Comparison of ENCODE assay signal across 25 mouse cellular contexts in genomic region chr6:67033604-67034003, GRCm38 (mm10). TPM values are rescaled to one million over a fixed set of nuclear protein-coding genes. Genes with fewer than 3 reads are reported as not detected.
DNase-seq lines count a peak whose midpoint lies in the region; ATAC-seq and TF ChIP-seq lines count a peak whose summit lies in the region.
"Had no signal": no experiment of that assay in that cellular context is flagged by ENCODE, and none has a peak within 500 bp of the region (broad histone marks: within the 10 kb centered on the region; RNA-seq: fewer than 3 reads in every experiment).

No protein-coding gene starts in this region.

- no peak overlapping the region for H3K4me3 ChIP-seq in midbrain, embryonic 11.5 days (ENCODE audit: low read depth, low read length)
- H3K4me3 ChIP-seq in midbrain, postnatal 0 days (ENCODE audit: low read depth, low read length) = no peak overlapping the region
- peak overlapping the region in 1 of 2 experiments; percentile 40; a peak in 2 of 4 replicates for H3K4me3 ChIP-seq in liver, embryonic 14.5 days (ENCODE audit: insufficient read depth in 1 of 2, low read depth in 2 of 2, low read length in 2 of 2)
- H3K4me3 ChIP-seq in intestine, embryonic 15.5 days (replicated peaks) = no peak overlapping the region
- H3K4me3 ChIP-seq: layer of hippocampus, adult 2 months; limb, embryonic 12.5 days had no signal

- no peak for TF ChIP-seq EP300 in liver, embryonic 14.5 days (IDR thresholded peaks at IDR 0.05; ENCODE audit: low read depth)

- 73% methylated on average over 4 of the region's 4 CpGs for WGBS in midbrain, embryonic 11.5 days
- 73% methylated on average over 4 of the region's 4 CpGs for WGBS in midbrain, postnatal 0 days
- WGBS in liver, embryonic 14.5 days (ENCODE audit: insufficient replicate concordance) = 58% methylated on average over 4 of the region's 4 CpGs
- 75% methylated on average over 4 of the region's 4 CpGs for WGBS in intestine, embryonic 15.5 days

- H3K4me2 ChIP-seq in midbrain, embryonic 11.5 days = no peak overlapping the region
- no peak overlapping the region for H3K4me2 ChIP-seq in midbrain, postnatal 0 days (ENCODE audit: low read depth, low read length, poor library complexity, severe bottlenecking)
- peak overlapping the region; percentile 85 for H3K4me2 ChIP-seq in liver, embryonic 14.5 days (ENCODE audit: low read depth)
- H3K4me2 ChIP-seq in intestine, embryonic 15.5 days (replicated peaks) = no peak overlapping the region

- DNase-seq in heart, adult 11 months = peak; percentile 41
- DNase-seq in heart, adult 8-10 months (ENCODE audit: low spot score) = no peak
- peak; percentile 68 for DNase-seq in midbrain, embryonic 11.5 days (ENCODE audit: low spot score, missing footprints)
- DNase-seq in midbrain, postnatal 0 days (ENCODE audit: low spot score) = no peak
- no peak for DNase-seq in liver, embryonic 14.5 days (ENCODE audit: low read depth in 3 of 3, low spot score in 3 of 3)
- DNase-seq in layer of hippocampus, postnatal 36 days = no peak
- DNase-seq: adrenal gland, postnatal 14 days; cerebellum, adult 8-10 months; kidney, adult 9 months; kidney, postnatal 25 days; lung, adult 2 months; lung, postnatal 14 days; midbrain, embryonic 14.5 days; retina, postnatal 1 day; right cerebral cortex, postnatal 25 days; spleen, adult 18-20 months; thymus, postnatal 14 days had no signal

- no peaks in the 10 kb centered on the region for H3K36me3 ChIP-seq in midbrain, embryonic 11.5 days (ENCODE audit: control insufficient read depth, insufficient read depth, low read length)
- no peaks in the 10 kb centered on the region for H3K36me3 ChIP-seq in midbrain, postnatal 0 days (ENCODE audit: insufficient read depth, low read length)
- H3K36me3 ChIP-seq in liver, embryonic 14.5 days (replicated peaks; ENCODE audit: control insufficient read depth, insufficient read depth, low read depth) = peaks cover 18% of the 10 kb centered on the region
- no peaks in the 10 kb centered on the region for H3K36me3 ChIP-seq in intestine, embryonic 15.5 days
- H3K36me3 ChIP-seq: hindbrain, embryonic 10.5 days; limb, embryonic 12.5 days; neural tube, embryonic 13.5 days had no signal

- H3K27me3 ChIP-seq in midbrain, embryonic 11.5 days (ENCODE audit: control insufficient read depth, insufficient read depth, low read length) = peaks cover 2% of the 10 kb centered on the region; the same call in 1 of the 2 replicates
- no peaks in the 10 kb centered on the region for H3K27me3 ChIP-seq in midbrain, postnatal 0 days (ENCODE audit: insufficient read depth, low read length)
- no peaks in the 10 kb centered on the region for H3K27me3 ChIP-seq in liver, embryonic 14.5 days (ENCODE audit: control insufficient read depth, insufficient read depth, low read length)
- no peaks in the 10 kb centered on the region for H3K27me3 ChIP-seq in intestine, embryonic 15.5 days (replicated peaks)
- H3K27me3 ChIP-seq: neural tube, embryonic 13.5 days had no signal

- peaks cover 14% of the 10 kb centered on the region for H3K4me1 ChIP-seq in midbrain, embryonic 11.5 days (ENCODE audit: control insufficient read depth, insufficient read depth, low read length)
- H3K4me1 ChIP-seq in midbrain, postnatal 0 days (ENCODE audit: insufficient read depth, low read length) = peaks cover 5% of the 10 kb centered on the region; the same call in 1 of the 2 replicates
- H3K4me1 ChIP-seq in liver, embryonic 14.5 days (replicated peaks; ENCODE audit: control insufficient read depth in 2 of 2, insufficient read depth in 2 of 2, low read length in 1 of 2) = peaks cover 14 to 24% of the 10 kb centered on the region in 2 experiments
- H3K4me1 ChIP-seq in intestine, embryonic 15.5 days (replicated peaks) = peaks cover 12% of the 10 kb centered on the region; the same call in 1 of the 2 replicates

- H3K9ac ChIP-seq in midbrain, embryonic 11.5 days (ENCODE audit: low read length) = no peak overlapping the region
- no peak overlapping the region for H3K9ac ChIP-seq in midbrain, postnatal 0 days (replicated peaks; ENCODE audit: low read length, poor library complexity, severe bottlenecking)
- H3K9ac ChIP-seq in liver, embryonic 14.5 days (replicated peaks) = peak overlapping the region; percentile 86
- no peak overlapping the region for H3K9ac ChIP-seq in intestine, embryonic 15.5 days
- H3K9ac ChIP-seq: limb, embryonic 12.5 days had no signal

- no peak for TF ChIP-seq CTCF in midbrain, postnatal 0 days (IDR thresholded peaks at IDR 0.05)
- no peak for TF ChIP-seq CTCF in liver, embryonic 14.5 days (IDR thresholded peaks at IDR 0.05; ENCODE audit: low read depth)

- no peak overlapping the region for H3K27ac ChIP-seq in midbrain, embryonic 11.5 days (ENCODE audit: low read depth, low read length)
- no peak overlapping the region for H3K27ac ChIP-seq in midbrain, postnatal 0 days (ENCODE audit: low read depth, low read length)
- peak overlapping the region; percentile 99 for H3K27ac ChIP-seq in liver, embryonic 14.5 days
- H3K27ac ChIP-seq in intestine, embryonic 15.5 days = no peak overlapping the region
- H3K27ac ChIP-seq: hindbrain, embryonic 10.5 days; layer of hippocampus, adult 2 months; limb, embryonic 12.5 days; neural tube, embryonic 13.5 days had no signal

- ATAC-seq in midbrain, embryonic 11.5 days (ENCODE audit: low FRiP score) = no peak
- no peak for ATAC-seq in midbrain, postnatal 0 days (ENCODE audit: low FRiP score)
- no peak for ATAC-seq in liver, embryonic 14.5 days (ENCODE audit: insufficient read depth)
- ATAC-seq in intestine, embryonic 15.5 days = no peak
- ATAC-seq: forebrain, embryonic 14.5 days; hindbrain, embryonic 16.5 days; intestine, embryonic 16.5 days had no signal

- H3K9me3 ChIP-seq in midbrain, embryonic 11.5 days (ENCODE audit: control insufficient read depth, low read length) = no peaks in the 10 kb centered on the region
- H3K9me3 ChIP-seq in midbrain, postnatal 0 days (ENCODE audit: low read length) = no peaks in the 10 kb centered on the region
- no peaks in the 10 kb centered on the region for H3K9me3 ChIP-seq in liver, embryonic 14.5 days (ENCODE audit: control insufficient read depth, low read length)
- no peaks in the 10 kb centered on the region for H3K9me3 ChIP-seq in intestine, embryonic 15.5 days
- H3K9me3 ChIP-seq: hindbrain, embryonic 10.5 days; limb, embryonic 12.5 days; neural tube, embryonic 13.5 days had no signal

RNA-seq across cellular contexts. Expression of gene Gadd45a, which starts 3.7 kb away (rescaled TPM):
- total RNA-seq in heart, adult 8-10 months (2022) = 10 to 100 TPM; 13.8 to 30.6 (median 20.8) TPM
- 13.2 and 16.5 TPM in 2 replicates for polyA plus RNA-seq in midbrain, embryonic 11.5 days (2014; fragmentation: Nextera tagmentation; extraction: Ambion mirVana)
- 8.6 and 10.2 TPM in 2 replicates for total RNA-seq in midbrain, postnatal 0 days (2014; rRNA removed)
- polyA plus RNA-seq in midbrain, postnatal 0 days (2015; fragmentation: Nextera tagmentation; extraction: Ambion mirVana) = 9.6 and 11.2 TPM in 2 replicates
- polyA plus RNA-seq in liver, embryonic 14.5 days (2012; rRNA removed) = 70.1 and 90.4 TPM in 2 replicates
- 49.8 and 56.8 TPM in 2 replicates for polyA plus RNA-seq in liver, embryonic 14.5 days (2014; fragmentation: Nextera tagmentation; extraction: Ambion mirVana)
- 10 to 100 TPM in 1 of 2 experiments, 1 to 10 TPM in 1; 8.1 to 11.7 TPM for total RNA-seq in layer of hippocampus, postnatal 36 days (2021)
- polyA plus RNA-seq in intestine, embryonic 15.5 days (2015; fragmentation: Nextera tagmentation; extraction: Ambion mirVana) = 29.6 and 37.5 TPM in 2 replicates

Comparison
In these comparisons a context has a peak if more than half of its experiments do, and no peak if none do; other contexts are left out.
1. DNase-seq: peak in heart, adult 11 months (single experiment) and midbrain, embryonic 11.5 days (single experiment); none in heart, adult 8-10 months (single experiment), midbrain, postnatal 0 days (single experiment), liver, embryonic 14.5 days (0 of 3) and layer of hippocampus, postnatal 36 days (0 of 2).